Mouse (Mus musculus) lung, embryonic 15.5 days (tissue): ENCODE results near the gene Fis1. TPM values are rescaled to one million over a fixed set of nuclear protein-coding genes. Genes with fewer than 3 reads are reported as not detected.

ENCODE experiments used
- ATAC-seq: fragments of 200-750 bp; cut with Nextera tagmentation; 2 replicates; pipeline ENCODE4 v1.8.0; 2017; ENCODE audit warnings: moderate number of reproducible peaks, borderline replicate concordance; ENCODE audit not compliant: low FRiP score, low TSS enrichment; ENCODE audit errors: extremely low read depth
- H3K27ac ChIP-seq: fragments of 300-500 bp; sonication (generic); 2 replicates; pipeline ENCODE4 v1.5.1; 2015; ENCODE audit warnings: moderate library complexity, mild to moderate bottlenecking, inconsistent platforms
- H3K27me3 ChIP-seq: fragments of 300-500 bp; sonication (generic); 2 replicates; pipeline ENCODE4 v1.6.1; 2015; ENCODE audit warnings: inconsistent platforms
- H3K36me3 ChIP-seq: fragments of 300-500 bp; sonication (generic); 2 replicates; pipeline ENCODE4 v1.6.1; 2015; ENCODE audit warnings: inconsistent platforms
- H3K4me1 ChIP-seq: fragments of 300-500 bp; sonication (generic); 2 replicates; pipeline ENCODE4 v1.6.1; 2015; ENCODE audit warnings: inconsistent platforms
- H3K4me2 ChIP-seq: fragments of 300-500 bp; sonication (generic); 2 replicates; pipeline ENCODE4 v1.6.1; 2015; ENCODE audit warnings: inconsistent platforms, mild to moderate bottlenecking, moderate library complexity
- H3K4me3 ChIP-seq: fragments of 300-500 bp; sonication (generic); 2 replicates; pipeline ENCODE4 v1.5.1; 2015; ENCODE audit warnings: mild to moderate bottlenecking, inconsistent platforms
- H3K9ac ChIP-seq: fragments of 300-500 bp; sonication (generic); 2 replicates; pipeline ENCODE4 v1.6.1; 2015; ENCODE audit warnings: inconsistent platforms
- H3K9me3 ChIP-seq: fragments of 300-500 bp; sonication (generic); 2 replicates; pipeline ENCODE4 v1.6.1; 2016; ENCODE audit warnings: inconsistent platforms
- WGBS: fragments of 180-500 bp; shearing (Covaris S2); methylation state at CpG from one replicate; pipeline ENCODE4 v1.1.7; 2015; 5-methylcytosine and 5-hydroxymethylcytosine counted together
- polyA plus RNA-seq: library from polyadenylated mRNA; unstranded; fragments of >200 nt; fragmentation: Nextera tagmentation; extraction: Ambion mirVana; gene quantifications from 2 replicates; pipeline ENCODE4 v1.2.1, GENCODE M21; 2015

Gene Fis1
- polyA plus RNA-seq, 1 experiment from 2014 or later, result 292 TPM

- Histone ChIP-seq H3K36me3 (peaks cover 16% of the 10 kb centered on the region; the same call in 1 of the 2 replicates), H3K9me3 (no peaks in the 10 kb centered on the region), H3K27ac (no peak overlapping the region), H3K4me3 (no peak overlapping the region), H3K4me2 (no peak overlapping the region), H3K4me1 (no peaks in the 10 kb centered on the region), H3K27me3 (no peaks in the 10 kb centered on the region), H3K9ac (no peak overlapping the region)
- ATAC-seq, result no peak
- 64% methylated on average over 4 of the region's 4 CpGs for WGBS
These were observed 24.7 kb downstream of the Fis1 start for GRCm38 (mm10) chr5:136977769-136978168.

GRCm38 (mm10) chr5:136979762-136980161 is 26.7 kb downstream of the Fis1 start:
- H3K27ac ChIP-seq, result no peak overlapping the region
- H3K4me1 ChIP-seq, result no peaks in the 10 kb centered on the region
- H3K9ac ChIP-seq, result no peak overlapping the region
- H3K4me2 ChIP-seq, result no peak overlapping the region
- H3K9me3 ChIP-seq, result no peaks in the 10 kb centered on the region
- no peaks in the 10 kb centered on the region for H3K27me3 ChIP-seq
- peaks cover 16% of the 10 kb centered on the region; the same call in 1 of the 2 replicates for H3K36me3 ChIP-seq
- 80% methylated on average over 2 of the region's 2 CpGs for WGBS
- H3K4me3 ChIP-seq, result no peak overlapping the region
- no peak for ATAC-seq

- Histone ChIP-seq H3K27me3 (no peaks in the 10 kb centered on the region), H3K4me3 (no peak overlapping the region), H3K36me3 (peaks cover 16% of the 10 kb centered on the region; the same call in 1 of the 2 replicates), H3K27ac (no peak overlapping the region), H3K9ac (no peak overlapping the region), H3K4me1 (peaks cover 2% of the 10 kb centered on the region), H3K4me2 (no peak overlapping the region), H3K9me3 (no peaks in the 10 kb centered on the region)
- no peak for ATAC-seq
- 86% methylated on average over 8 of the region's 8 CpGs for WGBS
These were observed 27.9 kb downstream of the Fis1 start for GRCm38 (mm10) chr5:136980974-136981373.

GRCm38 (mm10) chr5:136982338-136982930 is 29.4 kb downstream of the Fis1 start:
- no peak overlapping the region for H3K4me3 ChIP-seq
- peaks cover 16% of the 10 kb centered on the region; the same call in 1 of the 2 replicates for H3K36me3 ChIP-seq
- WGBS, result 44% methylated on average over 15 of the region's 16 CpGs
- H3K27me3 ChIP-seq, result no peaks in the 10 kb centered on the region
- no peak overlapping the region for H3K27ac ChIP-seq
- ATAC-seq, result no peak
- no peak overlapping the region for H3K4me2 ChIP-seq
- H3K4me1 ChIP-seq, result peaks cover 5% of the 10 kb centered on the region
- no peak overlapping the region for H3K9ac ChIP-seq
- no peaks in the 10 kb centered on the region for H3K9me3 ChIP-seq

- Histone ChIP-seq H3K4me2 (no peak overlapping the region), H3K4me3 (no peak overlapping the region), H3K27ac (no peak overlapping the region), H3K9ac (no peak overlapping the region), H3K36me3 (peaks cover 24% of the 10 kb centered on the region), H3K27me3 (no peaks in the 10 kb centered on the region), H3K9me3 (no peaks in the 10 kb centered on the region), H3K4me1 (peaks cover 15% of the 10 kb centered on the region)
- ATAC-seq, result no peak
- WGBS, result 44% methylated on average over 14 of the region's 14 CpGs
These were observed 31.8 kb downstream of the Fis1 start for GRCm38 (mm10) chr5:136984828-136985227.

- Histone ChIP-seq H3K27ac (peak within 1 kb of the TSS; percentile 94), H3K27me3 (no peaks in the 10 kb centered on the region), H3K4me1 (peaks cover 15% of the 10 kb centered on the region), H3K4me2 (peak within 1 kb of the TSS; percentile 87), H3K36me3 (peaks cover 34% of the 10 kb centered on the region), H3K4me3 (peak within 1 kb of the TSS; percentile 77), H3K9ac (peak within 1 kb of the TSS; percentile 87), H3K9me3 (no peaks in the 10 kb centered on the region)
- ATAC-seq, result peak; percentile 89
- under 1% methylated on average over 26 of the region's 26 CpGs for WGBS
These were observed 33.6 kb downstream of the Fis1 start, which contains the start of gene Plod3 for GRCm38 (mm10) chr5:136986695-136987137. Gene Plod3, plus strand, starts transcription at chr5:136987019.

- Histone ChIP-seq H3K9ac (peak overlapping the region; percentile 87), H3K9me3 (no peaks in the 10 kb centered on the region), H3K4me2 (peak overlapping the region; percentile 87), H3K4me3 (peak overlapping the region; percentile 77), H3K4me1 (peaks cover 15% of the 10 kb centered on the region), H3K36me3 (peaks cover 34% of the 10 kb centered on the region), H3K27ac (peak overlapping the region; percentile 94), H3K27me3 (no peaks in the 10 kb centered on the region)
- ATAC-seq, result peak; percentile 67
- WGBS, result under 1% methylated on average over 66 of the region's 67 CpGs
These were observed 34.3 kb downstream of the Fis1 start for GRCm38 (mm10) chr5:136987138-136987933.

- peak within 1 kb of the TSS; percentile 87 for H3K4me2 ChIP-seq
- peak within 1 kb of the TSS; percentile 87 for H3K9ac ChIP-seq
- no peaks in the 10 kb centered on the region for H3K27me3 ChIP-seq
- WGBS, result 2% methylated on average over 12 of the region's 12 CpGs
- H3K4me1 ChIP-seq, result peaks cover 15% of the 10 kb centered on the region
- no peaks in the 10 kb centered on the region for H3K9me3 ChIP-seq
- peaks cover 39% of the 10 kb centered on the region for H3K36me3 ChIP-seq
- peak within 1 kb of the TSS; percentile 94 for H3K27ac ChIP-seq
- ATAC-seq, result no peak
- H3K4me3 ChIP-seq, result peak within 1 kb of the TSS; percentile 77
These were observed 34.8 kb downstream of the Fis1 start, which contains the start of gene Znhit1 for GRCm38 (mm10) chr5:136987934-136988271. Gene Znhit1, minus strand, starts transcription at chr5:136988021.

GRCm38 (mm10) chr5:136988420-136988819 is 35.3 kb downstream of the Fis1 start:
- Histone ChIP-seq H3K9ac (peak overlapping the region; percentile 87; the same call in 1 of the 2 replicates), H3K27me3 (no peaks in the 10 kb centered on the region), H3K9me3 (no peaks in the 10 kb centered on the region), H3K27ac (peak overlapping the region; percentile 94; the same call in 1 of the 2 replicates), H3K4me2 (peak overlapping the region; percentile 87), H3K4me3 (peak overlapping the region; percentile 77), H3K36me3 (peaks cover 44% of the 10 kb centered on the region), H3K4me1 (peaks cover 15% of the 10 kb centered on the region)
- 37% methylated on average over 7 of the region's 7 CpGs for WGBS
- no peak for ATAC-seq

- 92% methylated on average over 6 of the region's 6 CpGs for WGBS
- no peak overlapping the region for H3K27ac ChIP-seq
- no peak for ATAC-seq
These were observed 36.7 kb downstream of the Fis1 start for GRCm38 (mm10) chr5:136989801-136990200.

GRCm38 (mm10) chr5:136999449-136999848 is 46.4 kb downstream of the Fis1 start:
- Histone ChIP-seq H3K4me3 (no peak overlapping the region), H3K36me3 (peaks cover 13% of the 10 kb centered on the region), H3K9ac (no peak overlapping the region), H3K4me1 (peaks cover 18% of the 10 kb centered on the region), H3K9me3 (no peaks in the 10 kb centered on the region), H3K27me3 (no peaks in the 10 kb centered on the region), H3K4me2 (no peak overlapping the region), H3K27ac (no peak overlapping the region)
- no peak for ATAC-seq
- WGBS, result 52% methylated on average over 5 of the region's 5 CpGs

More at GRCm38 (mm10) chr5:136989801-136990200, 36.7 kb downstream of the Fis1 start:
- Histone ChIP-seq H3K27me3 (no peaks in the 10 kb centered on the region), H3K4me3 (no peak overlapping the region), H3K36me3 (peaks cover 56% of the 10 kb centered on the region), H3K9me3 (no peaks in the 10 kb centered on the region), H3K4me1 (peaks cover 15% of the 10 kb centered on the region), H3K4me2 (no peak overlapping the region), H3K9ac (no peak overlapping the region)

- H3K4me3 ChIP-seq, result no peak overlapping the region
- no peaks in the 10 kb centered on the region for H3K9me3 ChIP-seq
- peaks cover 18% of the 10 kb centered on the region for H3K4me1 ChIP-seq
- no peak for ATAC-seq
- no peak overlapping the region for H3K27ac ChIP-seq
- H3K36me3 ChIP-seq, result peaks cover 1% of the 10 kb centered on the region; the same call in 1 of the 2 replicates
- H3K9ac ChIP-seq, result no peak overlapping the region
- no peak overlapping the region for H3K4me2 ChIP-seq
- no peaks in the 10 kb centered on the region for H3K27me3 ChIP-seq
- WGBS, result 72% methylated on average over 2 of the region's 2 CpGs
These were observed 47.5 kb downstream of the Fis1 start for GRCm38 (mm10) chr5:137000612-137001011.
